Mouse (Mus musculus) layer of hippocampus, adult 2 months (tissue): ENCODE measurements at regions not wholly inside any gene's neighbourhood (a gene's known extent, or its start where the extent isn't known, plus 50 kb on each side); places are given as distances from the start of the nearest gene placed in this dataset.
"Not testable (repeated sequence)": the region's sequence is repeated elsewhere in the genome, so short reads cannot be mapped to it uniquely, and the experiment has no call there.

ENCODE experiments used
- DNase-seq, 2 experiments: peaks; one replicate each; pipeline ENCODE4 v3.0.0; 2022; ENCODE audit warnings: low spot score in 2 of 2
- H3K27ac ChIP-seq: fragments of 200-600 bp; 2 replicates; pipeline ENCODE4 v1.8.1; 2022
- H3K4me3 ChIP-seq: fragments of 200-600 bp; 2 replicates; pipeline ENCODE4 v1.8.1; 2022; ENCODE audit warnings: mild to moderate bottlenecking
- CTCF ChIP-seq: fragments of 200-600 bp; conservative IDR thresholded peaks from 2 replicates; pipeline ENCODE4 v1.8.1; 2022; ENCODE audit warnings: antibody characterized with exemption, mild to moderate bottlenecking, moderate library complexity

GRCm38 (mm10) chr9:88237126-88237525 lies 89.9 kb upstream of the Nt5e start:
- TF ChIP-seq CTCF = no peak
- Histone ChIP-seq H3K4me3 (no peak overlapping the region), H3K27ac (no peak overlapping the region)
- DNase-seq = no peak

- TF ChIP-seq CTCF = no peak
- peak in 1 of 2 experiments; percentile 8 for DNase-seq
- H3K27ac ChIP-seq = no peak overlapping the region
- no peak overlapping the region for H3K4me3 ChIP-seq
Observed at GRCm38 (mm10) chr9:88238346-88238745, 88.7 kb upstream of the Nt5e start.

- no peak for DNase-seq
- Histone ChIP-seq H3K27ac (no peak overlapping the region), H3K4me3 (no peak overlapping the region)
- TF ChIP-seq CTCF = no peak
Observed at GRCm38 (mm10) chr9:88240740-88241139, 86.3 kb upstream of the Nt5e start.

- peak; percentile 92 for TF ChIP-seq CTCF
- peak overlapping the region; percentile 21 for H3K4me3 ChIP-seq
- H3K27ac ChIP-seq = no peak overlapping the region
- peak; percentile 59 to 60 for DNase-seq
Observed at GRCm38 (mm10) chr9:88241203-88241995, 85.6 kb upstream of the Nt5e start.

- DNase-seq = no peak
- no peak for TF ChIP-seq CTCF
- H3K4me3 ChIP-seq = no peak overlapping the region
- H3K27ac ChIP-seq = no peak overlapping the region
Observed at GRCm38 (mm10) chr9:88242530-88242929, 84.5 kb upstream of the Nt5e start.

- H3K27ac ChIP-seq = no peak overlapping the region
- DNase-seq = no peak
- no peak overlapping the region for H3K4me3 ChIP-seq
- TF ChIP-seq CTCF = no peak
Observed at GRCm38 (mm10) chr9:88244492-88244891, 82.5 kb upstream of the Nt5e start.

GRCm38 (mm10) chr9:88255948-88256347 lies 71.0 kb upstream of the Nt5e start:
- TF ChIP-seq CTCF = no peak
- no peak overlapping the region for H3K4me3 ChIP-seq

GRCm38 (mm10) chr9:88259627-88260026 lies 67.4 kb upstream of the Nt5e start:
- Histone ChIP-seq H3K27ac (no peak overlapping the region), H3K4me3 (no peak overlapping the region)
- no peak for DNase-seq
- no peak for TF ChIP-seq CTCF

More at GRCm38 (mm10) chr9:88255948-88256347, 71.0 kb upstream of the Nt5e start:
- no peak for DNase-seq
- H3K27ac ChIP-seq = no peak overlapping the region

GRCm38 (mm10) chr9:88260072-88260635 lies 66.8 kb upstream of the Nt5e start:
- DNase-seq = no peak
- no peak for TF ChIP-seq CTCF
- Histone ChIP-seq H3K4me3 (no peak overlapping the region), H3K27ac (no peak overlapping the region)

- no peak for TF ChIP-seq CTCF
- Histone ChIP-seq H3K4me3 (no peak overlapping the region), H3K27ac (no peak overlapping the region)
- no peak for DNase-seq
Observed at GRCm38 (mm10) chr9:88262461-88262860, 64.5 kb upstream of the Nt5e start.

- not testable (repeated sequence) for DNase-seq, H3K27ac ChIP-seq, H3K4me3 ChIP-seq
Observed at GRCm38 (mm10) chr9:88266346-88266745, 60.7 kb upstream of the Nt5e start.

GRCm38 (mm10) chr9:88268811-88269210 lies 58.2 kb upstream of the Nt5e start:
- no peak overlapping the region for H3K4me3 ChIP-seq
- no peak overlapping the region for H3K27ac ChIP-seq
- TF ChIP-seq CTCF = no peak
- DNase-seq = no peak

- DNase-seq = no peak
- TF ChIP-seq CTCF = no peak
Observed at GRCm38 (mm10) chr9:88269216-88269615, 57.8 kb upstream of the Nt5e start.

GRCm38 (mm10) chr9:88270836-88271235 lies 56.2 kb upstream of the Nt5e start:
- no peak for DNase-seq
- Histone ChIP-seq H3K27ac (no peak overlapping the region), H3K4me3 (no peak overlapping the region)
- no peak for TF ChIP-seq CTCF

More at GRCm38 (mm10) chr9:88269216-88269615, 57.8 kb upstream of the Nt5e start:
- H3K27ac ChIP-seq = no peak overlapping the region
- H3K4me3 ChIP-seq = no peak overlapping the region
